Mouse (Mus musculus): ENCODE results near the gene Pm20d1.

GRCm38 (mm10) chr1:131754916-131755315 lies 42.3 kb upstream of the Pm20d1 start:
- no peak for TF ChIP-seq MEF2A (IDR thresholded peaks at IDR 0.05; ENCODE audit: extremely low read depth, insufficient replicate concordance, low read depth, low read length, poor library complexity, severe bottlenecking)
- TF ChIP-seq TCF12 (IDR thresholded peaks at IDR 0.05; ENCODE audit: low read depth, low read length): no peak
- no peak for TF ChIP-seq ZKSCAN1 (IDR thresholded peaks at IDR 0.05; ENCODE audit: low read depth, low read length)
- TF ChIP-seq POLR2AphosphoS2 (IDR thresholded peaks at IDR 0.05; ENCODE audit: low read length): no peak
- TF ChIP-seq EP300 (IDR thresholded peaks at IDR 0.05; ENCODE audit: low read depth in 1 of 2, low read length in 2 of 2): no peak

Measured in MEL (cell line).